Comparison of ENCODE assay signal across 25 mouse cellular contexts in the genomic region with DNA sequence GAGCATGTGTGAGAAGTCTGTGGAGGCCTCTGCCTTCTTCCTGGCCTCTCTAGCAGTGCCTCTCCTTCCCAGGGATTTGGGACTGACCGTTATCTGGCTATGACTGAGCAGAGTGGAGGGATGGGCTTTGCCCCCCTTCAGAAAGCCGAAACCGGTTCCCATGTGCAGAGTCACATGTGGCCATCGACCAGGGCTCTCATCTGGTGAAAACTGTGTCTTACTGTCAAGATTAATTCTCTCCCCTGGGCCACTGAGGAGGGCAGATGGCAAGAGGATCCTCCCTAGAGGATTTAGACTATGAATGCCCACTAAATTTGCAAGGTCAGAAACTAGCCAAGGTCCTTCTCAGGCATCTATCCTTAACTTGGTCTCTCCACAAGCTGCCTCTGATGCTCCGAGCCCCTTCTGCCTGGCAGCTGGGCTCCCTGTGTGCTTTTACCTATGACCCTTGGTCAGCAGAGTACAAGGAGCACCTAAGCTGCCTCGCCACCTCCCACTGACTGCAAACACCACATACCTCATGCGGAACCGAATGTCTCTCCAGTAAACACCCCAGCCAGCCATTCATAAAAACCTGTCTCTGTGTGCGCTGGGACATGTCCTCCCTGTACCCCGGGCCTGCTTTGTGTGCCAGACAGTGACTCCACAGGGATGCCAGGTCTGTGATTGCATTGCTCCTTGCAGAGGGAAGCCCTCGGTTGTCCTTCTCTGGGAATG.
DNase-seq lines count a peak whose midpoint lies in the region; ATAC-seq and TF ChIP-seq lines count a peak whose summit lies in the region.
"Had no signal": no experiment of that assay in that cellular context is flagged by ENCODE, and none has a peak within 500 bp of the region (broad histone marks: within the 10 kb centered on the region; RNA-seq: fewer than 3 reads in every experiment).

No protein-coding gene starts in this region.

- DNase-seq in kidney, adult 9 months: peak; percentile 24
- no peak for DNase-seq in kidney, adult 18-20 months
- DNase-seq in kidney, postnatal 0 days (ENCODE audit: low spot score): peak; percentile 46
- no peak for DNase-seq in urinary bladder, postnatal 36 days (ENCODE audit: low spot score in 2 of 2)
- no peak for DNase-seq in adrenal gland, postnatal 25 days
- DNase-seq: adrenal gland, adult 8-10 months; B cell, adult 2 months; cerebellum, adult 8-10 months; cerebellum, postnatal 36 days; embryo, embryonic 11 days; gastrocnemius, postnatal 25 days; heart, adult 2 months; layer of hippocampus, postnatal 36 days; liver, embryonic 13.5 days; lung, embryonic 14.5 days; midbrain, embryonic 14.5 days had no signal

- H3K4me3 ChIP-seq in neural tube, embryonic 13.5 days: no peak overlapping the region
- no peak overlapping the region for H3K4me3 ChIP-seq in neural tube, embryonic 15.5 days (replicated peaks)
- H3K4me3 ChIP-seq in kidney, postnatal 0 days (replicated peaks; ENCODE audit: low read depth, low read length): no peak overlapping the region
- H3K4me3 ChIP-seq: embryonic facial prominence, embryonic 13.5 days; erythroblast, embryonic 14.5 days; forebrain, embryonic 12.5 days; heart, adult 2 months; limb, embryonic 13.5 days; liver, embryonic 13.5 days; neural tube, embryonic 12.5 days had no signal

- no peak overlapping the region for H3K27ac ChIP-seq in neural tube, embryonic 13.5 days (replicated peaks)
- no peak overlapping the region for H3K27ac ChIP-seq in neural tube, embryonic 15.5 days (replicated peaks)
- H3K27ac ChIP-seq in kidney, postnatal 0 days: no peak overlapping the region
- H3K27ac ChIP-seq: embryonic facial prominence, embryonic 13.5 days; forebrain, embryonic 12.5 days; heart, adult 2 months; limb, embryonic 13.5 days; liver, embryonic 13.5 days; neural tube, embryonic 12.5 days; stomach, postnatal 0 days had no signal

- H3K36me3 ChIP-seq in neural tube, embryonic 13.5 days: no peaks in the 10 kb centered on the region
- H3K36me3 ChIP-seq in neural tube, embryonic 15.5 days: no peaks in the 10 kb centered on the region
- no peaks in the 10 kb centered on the region for H3K36me3 ChIP-seq in kidney, postnatal 0 days (ENCODE audit: insufficient read depth, low read length)
- H3K36me3 ChIP-seq: embryonic facial prominence, embryonic 13.5 days; forebrain, embryonic 12.5 days; limb, embryonic 13.5 days; neural tube, embryonic 12.5 days had no signal

- no peaks in the 10 kb centered on the region for H3K27me3 ChIP-seq in neural tube, embryonic 13.5 days
- H3K27me3 ChIP-seq in neural tube, embryonic 15.5 days (replicated peaks): no peaks in the 10 kb centered on the region
- H3K27me3 ChIP-seq in kidney, postnatal 0 days (ENCODE audit: insufficient read depth, low read length): no peaks in the 10 kb centered on the region
- H3K27me3 ChIP-seq: embryonic facial prominence, embryonic 13.5 days; forebrain, embryonic 12.5 days; limb, embryonic 13.5 days; liver, embryonic 13.5 days; neural tube, embryonic 12.5 days had no signal

- H3K4me2 ChIP-seq in neural tube, embryonic 13.5 days: no peak overlapping the region
- no peak overlapping the region for H3K4me2 ChIP-seq in neural tube, embryonic 15.5 days
- H3K4me2 ChIP-seq in kidney, postnatal 0 days (ENCODE audit: low read length): no peak overlapping the region
- H3K4me2 ChIP-seq: embryonic facial prominence, embryonic 13.5 days; forebrain, embryonic 12.5 days; limb, embryonic 13.5 days; liver, embryonic 13.5 days; lung, embryonic 14.5 days; neural tube, embryonic 12.5 days had no signal

- H3K4me1 ChIP-seq in neural tube, embryonic 13.5 days (replicated peaks): peaks cover 9% of the 10 kb centered on the region; the same call in 1 of the 2 replicates
- peaks cover 9% of the 10 kb centered on the region for H3K4me1 ChIP-seq in neural tube, embryonic 15.5 days
- no peaks in the 10 kb centered on the region for H3K4me1 ChIP-seq in kidney, postnatal 0 days (replicated peaks; ENCODE audit: insufficient read depth, low read length)
- H3K4me1 ChIP-seq: embryonic facial prominence, embryonic 13.5 days; forebrain, embryonic 12.5 days; liver, embryonic 13.5 days had no signal

- no peaks in the 10 kb centered on the region for H3K9me3 ChIP-seq in neural tube, embryonic 13.5 days
- H3K9me3 ChIP-seq in neural tube, embryonic 15.5 days (replicated peaks): no peaks in the 10 kb centered on the region
- no peaks in the 10 kb centered on the region for H3K9me3 ChIP-seq in kidney, postnatal 0 days (replicated peaks; ENCODE audit: low read length)
- H3K9me3 ChIP-seq: embryonic facial prominence, embryonic 13.5 days; forebrain, embryonic 12.5 days; limb, embryonic 13.5 days; liver, embryonic 13.5 days; neural tube, embryonic 12.5 days had no signal

- peak overlapping the region; percentile 2; the same call in 1 of the 2 replicates for H3K9ac ChIP-seq in neural tube, embryonic 13.5 days
- no peak overlapping the region for H3K9ac ChIP-seq in neural tube, embryonic 15.5 days (replicated peaks)
- no peak overlapping the region for H3K9ac ChIP-seq in kidney, postnatal 0 days (ENCODE audit: low read depth, low read length)
- H3K9ac ChIP-seq: embryonic facial prominence, embryonic 13.5 days; forebrain, embryonic 12.5 days; limb, embryonic 13.5 days; liver, embryonic 13.5 days; lung, embryonic 14.5 days; neural tube, embryonic 12.5 days had no signal

- ATAC-seq in neural tube, embryonic 13.5 days (ENCODE audit: low read depth): no peak
- ATAC-seq in neural tube, embryonic 15.5 days (ENCODE audit: low FRiP score): no peak
- peak; percentile 22; the same call in 1 of the 2 replicates for ATAC-seq in kidney, postnatal 0 days (replicated peaks; ENCODE audit: low FRiP score, low read depth)
- ATAC-seq: activated CD4-positive, CD25-positive, alpha-beta regulatory T cell, adult 4 months had no signal

- WGBS in neural tube, embryonic 13.5 days: 34% methylated on average over 11 of the region's 11 CpGs
- WGBS in neural tube, embryonic 15.5 days: 47% methylated on average over 11 of the region's 11 CpGs
- WGBS in kidney, postnatal 0 days: 42% methylated on average over 11 of the region's 11 CpGs

- no peak for TF ChIP-seq CTCF in kidney, postnatal 0 days (IDR thresholded peaks at IDR 0.05; ENCODE audit: low read depth)

Comparison
In these comparisons a context has a peak if more than half of its experiments do, and no peak if none do; other contexts are left out.
1. DNase-seq: peak in kidney, adult 9 months (single experiment) and kidney, postnatal 0 days (single experiment); none in kidney, adult 18-20 months (single experiment), urinary bladder, postnatal 36 days (0 of 2) and adrenal gland, postnatal 25 days (single experiment).